Mouse (Mus musculus) liver, postnatal 0 days (tissue): ENCODE data around the gene Efcab5. TPM values are rescaled to one million over a fixed set of nuclear protein-coding genes. Genes with fewer than 3 reads are reported as not detected.

ENCODE experiments used
- ATAC-seq: fragments of 200-750 bp; cut with Nextera tagmentation; 2 replicates; pipeline ENCODE4 v1.8.0; 2017; ENCODE audit warnings: mild to moderate bottlenecking, moderate library complexity
- DNase-seq: peaks from one replicate; pipeline ENCODE4 v3.0.0-alpha.2; 2016
- H3K27ac ChIP-seq: fragments of 300-500 bp; sonication (generic); 2 replicates; pipeline ENCODE4 v1.5.1; 2014; ENCODE audit warnings: antibody characterized with exemption, moderate library complexity, mild to moderate bottlenecking, low read depth
- H3K27me3 ChIP-seq: fragments of 300-500 bp; sonication (generic); 2 replicates; pipeline ENCODE4 v1.6.1; 2014; ENCODE audit warnings: low read length, control low read depth, mixed read lengths; ENCODE audit not compliant: insufficient read depth
- H3K36me3 ChIP-seq: fragments of 300-500 bp; sonication (generic); replicated peaks from 2 replicates; pipeline ENCODE4 v1.6.1; 2014; ENCODE audit warnings: mild to moderate bottlenecking, control low read depth, low read length, moderate library complexity, mixed read lengths; ENCODE audit not compliant: insufficient read depth
- H3K4me1 ChIP-seq: fragments of 300-500 bp; sonication (generic); 2 replicates; pipeline ENCODE4 v1.6.1; 2014; ENCODE audit warnings: antibody characterized with exemption, mild to moderate bottlenecking, control low read depth; ENCODE audit not compliant: insufficient read depth
- H3K4me2 ChIP-seq: fragments of 300-500 bp; sonication (generic); 2 replicates; pipeline ENCODE4 v1.6.1; 2014; ENCODE audit warnings: low read depth, mild to moderate bottlenecking, low read length, moderate library complexity, mixed read lengths
- H3K4me3 ChIP-seq: fragments of 300-500 bp; sonication (generic); 2 replicates; pipeline ENCODE4 v1.5.1; 2014; ENCODE audit warnings: low read depth, low read length
- H3K9ac ChIP-seq: fragments of 300-500 bp; sonication (generic); replicated peaks from 2 replicates; pipeline ENCODE4 v1.6.1; 2014; ENCODE audit warnings: mild to moderate bottlenecking, moderate library complexity
- H3K9me3 ChIP-seq: fragments of 300-500 bp; sonication (generic); 2 replicates; pipeline ENCODE4 v1.6.1; 2016; ENCODE audit warnings: mild to moderate bottlenecking, control low read depth, low read length, mixed read lengths
- CTCF ChIP-seq: sonication (generic); IDR thresholded peaks from 2 replicates; pipeline ENCODE4 v1.5.1; 2016; ENCODE audit warnings: antibody characterized with exemption, low read depth
- EP300 ChIP-seq: IDR thresholded peaks from 2 replicates; pipeline ENCODE4 v1.6.1; 2016; ENCODE audit warnings: antibody characterized with exemption, low read depth, mild to moderate bottlenecking
- WGBS: fragments of 180-500 bp; shearing (Covaris S2); extraction: QIAGEN DNeasy Blood & Tissue Kit; methylation state at CpG from one replicate; pipeline ENCODE4 v1.1.7; 2014; ENCODE audit not compliant: insufficient replicate concordance; 5-methylcytosine and 5-hydroxymethylcytosine counted together
- polyA plus RNA-seq: library from polyadenylated mRNA; unstranded; fragments of >200 nt; fragmentation: Nextera tagmentation; extraction: Ambion mirVana; gene quantifications from 2 replicates; pipeline ENCODE4 v1.2.1, GENCODE M21; 2015

The Efcab5 gene
- polyA plus RNA-seq, 1 experiment from 2014 or later = 0.16 TPM

- Histone ChIP-seq H3K4me3 (no peak overlapping the region), H3K36me3 (no peaks in the 10 kb centered on the region), H3K27ac (peak overlapping the region; percentile 46), H3K27me3 (no peaks in the 10 kb centered on the region), H3K4me1 (peaks cover 11% of the 10 kb centered on the region), H3K4me2 (no peak overlapping the region), H3K9ac (no peak overlapping the region), H3K9me3 (no peaks in the 10 kb centered on the region)
- peak; percentile 48; the same call in 1 of the 2 replicates for ATAC-seq
- DNase-seq = peak; percentile 18
- WGBS = 59% methylated on average over 11 of the region's 11 CpGs
- TF ChIP-seq EP300 (no peak), CTCF (no peak)
These were observed 6.8 kb upstream of the Efcab5 start for GRCm38 (mm10) chr11:77195360-77196109.

GRCm38 (mm10) chr11:77194762-77195161, 6.0 kb upstream of the Efcab5 start:
- no peak overlapping the region for H3K4me3 ChIP-seq
- H3K4me1 ChIP-seq = peaks cover 11% of the 10 kb centered on the region
- no peak for TF ChIP-seq CTCF
- no peak for TF ChIP-seq EP300
- DNase-seq (no peak), ATAC-seq (no peak)
- WGBS = 61% methylated on average over 1 of the region's 1 CpGs
- no peaks in the 10 kb centered on the region for H3K9me3 ChIP-seq
- H3K27ac ChIP-seq = peak overlapping the region; percentile 46; the same call in 1 of the 2 replicates
- no peak overlapping the region for H3K4me2 ChIP-seq
- H3K36me3 ChIP-seq = no peaks in the 10 kb centered on the region
- no peaks in the 10 kb centered on the region for H3K27me3 ChIP-seq
- H3K9ac ChIP-seq = no peak overlapping the region

- no peaks in the 10 kb centered on the region for H3K36me3 ChIP-seq
- TF ChIP-seq CTCF (no peak), EP300 (no peak)
- no peak overlapping the region for H3K4me3 ChIP-seq
- DNase-seq = no peak
- H3K27ac ChIP-seq = no peak overlapping the region
- no peak overlapping the region for H3K9ac ChIP-seq
- WGBS = 72% methylated on average over 6 of the region's 6 CpGs
- H3K9me3 ChIP-seq = no peaks in the 10 kb centered on the region
- H3K27me3 ChIP-seq = no peaks in the 10 kb centered on the region
- H3K4me1 ChIP-seq = peaks cover 11% of the 10 kb centered on the region
- no peak overlapping the region for H3K4me2 ChIP-seq
- no peak for ATAC-seq
These were observed 5.3 kb upstream of the Efcab5 start for GRCm38 (mm10) chr11:77193941-77194553.

- H3K9me3 ChIP-seq = no peaks in the 10 kb centered on the region
- no peak for DNase-seq
- H3K4me1 ChIP-seq = peaks cover 11% of the 10 kb centered on the region
- H3K27ac ChIP-seq = no peak overlapping the region
- H3K9ac ChIP-seq = no peak overlapping the region
- no peaks in the 10 kb centered on the region for H3K36me3 ChIP-seq
- no peak for TF ChIP-seq EP300
- TF ChIP-seq CTCF = no peak
- no peak overlapping the region for H3K4me2 ChIP-seq
- no peak overlapping the region for H3K4me3 ChIP-seq
- no peak for ATAC-seq
- WGBS = 65% methylated on average over 5 of the region's 5 CpGs
- no peaks in the 10 kb centered on the region for H3K27me3 ChIP-seq
These were observed 4.6 kb upstream of the Efcab5 start for GRCm38 (mm10) chr11:77193410-77193809.

GRCm38 (mm10) chr11:77184926-77185325, 3.8 kb downstream of the Efcab5 start:
- DNase-seq = no peak

GRCm38 (mm10) chr11:77182616-77183015, 6.2 kb downstream of the Efcab5 start:
- Histone ChIP-seq H3K4me1 (0 out of 2 replicates have a peak, but pooled peaks cover 3% of the 10 kb centered on the region), H3K4me2 (no peak overlapping the region), H3K9ac (no peak overlapping the region), H3K27ac (no peak overlapping the region), H3K36me3 (no peaks in the 10 kb centered on the region), H3K9me3 (no peaks in the 10 kb centered on the region), H3K4me3 (no peak overlapping the region), H3K27me3 (no peaks in the 10 kb centered on the region)
- DNase-seq (no peak), ATAC-seq (no peak)
- TF ChIP-seq CTCF (no peak), EP300 (no peak)
- 58% methylated on average over 2 of the region's 2 CpGs for whole genome bisulfite sequencing

More at GRCm38 (mm10) chr11:77184926-77185325, 3.8 kb downstream of the Efcab5 start:
- Histone ChIP-seq H3K27me3 (no peaks in the 10 kb centered on the region), H3K27ac (no peak overlapping the region), H3K36me3 (no peaks in the 10 kb centered on the region), H3K4me2 (no peak overlapping the region), H3K4me1 (0 out of 2 replicates have a peak, but pooled peaks cover 3% of the 10 kb centered on the region), H3K4me3 (no peak overlapping the region), H3K9ac (no peak overlapping the region), H3K9me3 (no peaks in the 10 kb centered on the region)
- ATAC-seq = no peak
- 31% methylated on average over 2 of the region's 2 CpGs for WGBS
- TF ChIP-seq EP300 = no peak
- TF ChIP-seq CTCF = no peak
